9 mouse cellular contexts compared by ENCODE assay signal in genomic region chr6:64798804-64799203, GRCm38 (mm10).
A peak's percentile ranks its signal among the peaks of the same experiment; 100 is the strongest.
DNase-seq lines count a peak whose midpoint lies in the region; ATAC-seq lines count a peak whose summit lies in the region.
"Had no signal": no experiment of that assay in that cellular context is flagged by ENCODE, and none has a peak within 500 bp of the region (broad histone marks: within the 10 kb centered on the region; RNA-seq: fewer than 3 reads in every experiment).

No protein-coding gene starts in this region.

- no peak overlapping the region for H3K27ac ChIP-seq in heart, embryonic 11.5 days (ENCODE audit: low read depth, low read length)
- H3K27ac ChIP-seq in neural tube, embryonic 11.5 days (ENCODE audit: low read depth, low read length): no peak overlapping the region
- no peak overlapping the region for H3K27ac ChIP-seq in limb, embryonic 11.5 days (replicated peaks; ENCODE audit: low read depth, low read length)
- no peak overlapping the region for H3K27ac ChIP-seq in neural tube, embryonic 15.5 days (replicated peaks)

- H3K27me3 ChIP-seq in heart, embryonic 11.5 days (ENCODE audit: control insufficient read depth, insufficient read depth, low read length): no peaks in the 10 kb centered on the region
- no peaks in the 10 kb centered on the region for H3K27me3 ChIP-seq in neural tube, embryonic 11.5 days (ENCODE audit: control insufficient read depth, insufficient read depth, low read length)
- H3K27me3 ChIP-seq in limb, embryonic 11.5 days (ENCODE audit: control insufficient read depth, insufficient read depth, low read length): no peaks in the 10 kb centered on the region
- peaks cover 4% of the 10 kb centered on the region; the same call in 1 of the 2 replicates for H3K27me3 ChIP-seq in neural tube, embryonic 15.5 days (replicated peaks)

- no peaks in the 10 kb centered on the region for H3K36me3 ChIP-seq in heart, embryonic 11.5 days (ENCODE audit: control insufficient read depth, insufficient read depth, low read length)
- no peaks in the 10 kb centered on the region for H3K36me3 ChIP-seq in neural tube, embryonic 11.5 days (ENCODE audit: control insufficient read depth, insufficient read depth, low read length)
- H3K36me3 ChIP-seq in limb, embryonic 11.5 days (ENCODE audit: control insufficient read depth, insufficient read depth, low read length): no peaks in the 10 kb centered on the region
- H3K36me3 ChIP-seq in neural tube, embryonic 15.5 days: no peaks in the 10 kb centered on the region

- H3K4me1 ChIP-seq in heart, embryonic 11.5 days (ENCODE audit: control insufficient read depth, insufficient read depth, low read length): no peaks in the 10 kb centered on the region
- 0 out of 2 replicates have a peak, but pooled peaks cover 3% of the 10 kb centered on the region for H3K4me1 ChIP-seq in neural tube, embryonic 11.5 days (ENCODE audit: control insufficient read depth, insufficient read depth, low read length)
- H3K4me1 ChIP-seq in limb, embryonic 11.5 days (ENCODE audit: control insufficient read depth, insufficient read depth, low read length): no peaks in the 10 kb centered on the region
- no peaks in the 10 kb centered on the region for H3K4me1 ChIP-seq in neural tube, embryonic 15.5 days

- H3K9me3 ChIP-seq in heart, embryonic 11.5 days (replicated peaks; ENCODE audit: control insufficient read depth, low read length): no peaks in the 10 kb centered on the region
- H3K9me3 ChIP-seq in neural tube, embryonic 11.5 days (ENCODE audit: control insufficient read depth, low read length): no peaks in the 10 kb centered on the region
- H3K9me3 ChIP-seq in limb, embryonic 11.5 days (ENCODE audit: control insufficient read depth, low read length): no peaks in the 10 kb centered on the region
- H3K9me3 ChIP-seq in neural tube, embryonic 15.5 days (replicated peaks): no peaks in the 10 kb centered on the region

- H3K4me2 ChIP-seq in heart, embryonic 11.5 days: peak overlapping the region; percentile 71
- peak overlapping the region; percentile 57 for H3K4me2 ChIP-seq in neural tube, embryonic 11.5 days (ENCODE audit: low read depth)
- peak overlapping the region; percentile 44 for H3K4me2 ChIP-seq in limb, embryonic 11.5 days (ENCODE audit: low read depth, severe bottlenecking)
- peak overlapping the region; percentile 90 for H3K4me2 ChIP-seq in neural tube, embryonic 15.5 days

- H3K4me3 ChIP-seq in heart, embryonic 11.5 days (ENCODE audit: low read depth, low read length): peak overlapping the region; percentile 36
- no peak overlapping the region for H3K4me3 ChIP-seq in neural tube, embryonic 11.5 days (ENCODE audit: low read depth, low read length)
- peak overlapping the region; percentile 28; the same call in 1 of the 2 replicates for H3K4me3 ChIP-seq in limb, embryonic 11.5 days (ENCODE audit: low read depth, low read length)
- H3K4me3 ChIP-seq in neural tube, embryonic 15.5 days (replicated peaks): peak overlapping the region; percentile 47

- intact Hi-C loops in heart, postnatal 14 days (cut with DNase I): no loop called here

- no peak for ATAC-seq in heart, embryonic 11.5 days (replicated peaks; ENCODE audit: insufficient number of reproducible peaks, low FRiP score, low TSS enrichment)
- ATAC-seq in neural tube, embryonic 11.5 days (ENCODE audit: insufficient read depth, low FRiP score, low TSS enrichment): peak; percentile 29; the same call in 1 of the 2 replicates
- ATAC-seq in limb, embryonic 11.5 days (ENCODE audit: insufficient number of reproducible peaks, low FRiP score, low TSS enrichment, low read depth): no peak
- no peak for ATAC-seq in neural tube, embryonic 15.5 days (ENCODE audit: low FRiP score)

- no peak for DNase-seq in heart, postnatal 14 days
- no peak for DNase-seq in neural tube, embryonic 11.5 days (ENCODE audit: low spot score)
- DNase-seq in neural tube, embryonic 10.5 days (ENCODE audit: extremely low spot score, low spot score): no peak
- DNase-seq in limb, embryonic 11.5 days (ENCODE audit: low spot score): no peak
- DNase-seq in embryo, embryonic 9.5 days (ENCODE audit: extremely low spot score): no peak
- DNase-seq in Muller cell, postnatal 12 days (ENCODE audit: inconsistent ontology term): no peak
- DNase-seq: gastrocnemius, postnatal 36 days had no signal

- H3K9ac ChIP-seq in heart, embryonic 11.5 days (ENCODE audit: low read depth, low read length): no peak overlapping the region
- no peak overlapping the region for H3K9ac ChIP-seq in neural tube, embryonic 11.5 days (ENCODE audit: low read length)
- H3K9ac ChIP-seq in limb, embryonic 11.5 days (ENCODE audit: low read length): no peak overlapping the region
- H3K9ac ChIP-seq in neural tube, embryonic 15.5 days (replicated peaks): peak overlapping the region; percentile 26; the same call in 1 of the 2 replicates

- WGBS in heart, embryonic 11.5 days (ENCODE audit: insufficient replicate concordance): 57% methylated on average over 5 of the region's 5 CpGs
- 59% methylated on average over 5 of the region's 5 CpGs for WGBS in neural tube, embryonic 11.5 days
- WGBS in limb, embryonic 11.5 days: 73% methylated on average over 5 of the region's 5 CpGs
- WGBS in neural tube, embryonic 15.5 days: 49% methylated on average over 5 of the region's 5 CpGs
